ENCODE assay signal across 7 mouse cellular contexts in the genomic region with DNA sequence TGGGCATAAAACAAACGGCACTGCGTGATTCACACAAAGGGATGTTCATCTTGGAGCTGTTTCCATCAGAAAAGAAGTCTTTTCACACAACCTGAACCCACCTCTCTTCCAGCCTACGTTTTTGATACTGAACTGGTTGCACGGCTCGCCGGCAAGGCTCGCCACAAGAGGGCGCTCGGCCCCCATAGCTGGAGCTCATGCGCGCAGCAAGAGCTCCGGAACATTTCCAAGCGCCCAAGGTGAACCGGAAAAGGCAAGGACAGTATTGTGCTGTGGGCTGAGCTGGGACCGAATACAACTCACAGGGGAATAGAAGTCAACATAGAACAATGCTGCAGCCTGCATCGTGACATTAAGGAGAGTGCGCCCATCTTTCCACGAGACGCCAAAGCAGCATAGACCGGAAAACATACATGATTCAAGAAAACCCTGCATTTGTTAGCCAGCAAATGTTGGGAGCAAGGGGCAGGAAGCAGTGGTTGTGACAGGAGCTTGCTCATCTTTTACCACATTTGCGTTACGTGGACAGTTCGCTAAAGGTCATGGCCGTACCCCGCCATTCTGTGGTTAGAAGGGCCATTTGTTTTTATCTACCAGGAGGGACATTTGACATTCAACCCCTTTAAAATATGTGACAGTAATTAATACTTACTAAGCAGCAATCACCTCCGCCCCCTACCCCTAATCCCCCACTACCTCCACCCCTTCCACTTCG. TPM values are rescaled to one million over a fixed set of nuclear protein-coding genes. Genes with fewer than 3 reads are reported as not detected.
DNase-seq lines count a peak whose midpoint lies in the region; ATAC-seq lines count a peak whose summit lies in the region.

No protein-coding gene starts in this region.

- 8% methylated on average over 27 of the region's 27 CpGs for WGBS in embryonic facial prominence, embryonic 13.5 days
- 6% methylated on average over 27 of the region's 27 CpGs for whole genome bisulfite sequencing in limb, embryonic 12.5 days
- WGBS in midbrain, embryonic 15.5 days, result 8% methylated on average over 27 of the region's 27 CpGs

- H3K27ac ChIP-seq in embryonic facial prominence, embryonic 13.5 days, result no peak overlapping the region
- H3K27ac ChIP-seq in limb, embryonic 12.5 days, result no peak overlapping the region
- H3K27ac ChIP-seq in midbrain, embryonic 15.5 days, result no peak overlapping the region

- H3K9me3 ChIP-seq in embryonic facial prominence, embryonic 13.5 days, result no peaks in the 10 kb centered on the region
- H3K9me3 ChIP-seq in limb, embryonic 12.5 days, result no peaks in the 10 kb centered on the region
- no peaks in the 10 kb centered on the region for H3K9me3 ChIP-seq in midbrain, embryonic 15.5 days

- H3K4me3 ChIP-seq in embryonic facial prominence, embryonic 13.5 days, result peak overlapping the region; percentile 36
- H3K4me3 ChIP-seq in limb, embryonic 12.5 days (replicated peaks), result peak overlapping the region; percentile 30
- peak overlapping the region; percentile 16 for H3K4me3 ChIP-seq in midbrain, embryonic 15.5 days

- 0 out of 2 replicates have a peak, but pooled peaks have one; percentile 52 for ATAC-seq in embryonic facial prominence, embryonic 13.5 days (ENCODE audit: insufficient number of reproducible peaks, insufficient read depth, low FRiP score, low TSS enrichment, low read depth)
- ATAC-seq in limb, embryonic 12.5 days (ENCODE audit: insufficient number of reproducible peaks, insufficient read depth, low FRiP score, low TSS enrichment, low read depth), result no peak
- ATAC-seq in midbrain, embryonic 15.5 days (replicated peaks), result peak; percentile 83; the same call in 1 of the 2 replicates

- no peaks in the 10 kb centered on the region; the same call in 1 of the 2 replicates for H3K27me3 ChIP-seq in embryonic facial prominence, embryonic 13.5 days
- H3K27me3 ChIP-seq in limb, embryonic 12.5 days, result peaks cover 2% of the 10 kb centered on the region; the same call in 1 of the 2 replicates
- no peaks in the 10 kb centered on the region for H3K27me3 ChIP-seq in midbrain, embryonic 15.5 days (replicated peaks)

- H3K4me2 ChIP-seq in embryonic facial prominence, embryonic 13.5 days, result peak overlapping the region; percentile 66
- H3K4me2 ChIP-seq in limb, embryonic 12.5 days, result peak overlapping the region; percentile 62
- H3K4me2 ChIP-seq in midbrain, embryonic 15.5 days, result peak overlapping the region; percentile 46

- H3K36me3 ChIP-seq in embryonic facial prominence, embryonic 13.5 days, result no peaks in the 10 kb centered on the region
- no peaks in the 10 kb centered on the region for H3K36me3 ChIP-seq in limb, embryonic 12.5 days
- no peaks in the 10 kb centered on the region for H3K36me3 ChIP-seq in midbrain, embryonic 15.5 days (replicated peaks)

- H3K9ac ChIP-seq in embryonic facial prominence, embryonic 13.5 days, result peak overlapping the region; percentile 58
- H3K9ac ChIP-seq in limb, embryonic 12.5 days (replicated peaks), result peak overlapping the region; percentile 48
- H3K9ac ChIP-seq in midbrain, embryonic 15.5 days, result no peak overlapping the region; the same call in 1 of the 2 replicates

- DNase-seq in adrenal gland, postnatal 4 days (ENCODE audit: low spot score in 2 of 2), result peak; percentile 85 to 88
- peak; percentile 79 for DNase-seq in heart, adult 8-10 months (ENCODE audit: low spot score)
- peak; percentile 74 to 88 for DNase-seq in kidney, adult 8-10 months
- DNase-seq in spleen, postnatal 36 days (ENCODE audit: low spot score in 2 of 2), result peak; percentile 42 to 46

- H3K4me1 ChIP-seq in embryonic facial prominence, embryonic 13.5 days, result 0 out of 2 replicates have a peak, but pooled peaks cover 3% of the 10 kb centered on the region
- H3K4me1 ChIP-seq in limb, embryonic 12.5 days (replicated peaks), result no peaks in the 10 kb centered on the region
- H3K4me1 ChIP-seq in midbrain, embryonic 15.5 days, result peaks cover 4% of the 10 kb centered on the region

RNA-seq across cellular contexts. Expression of a gene that starts 53.3 kb away (rescaled TPM):
- under 1 TPM in 1 of 2 experiments, not detected in 1; 0.28 TPM for total RNA-seq in adrenal gland, postnatal 4 days (2021)
- 0.65 and 0.89 TPM in 2 replicates for polyA plus RNA-seq in embryonic facial prominence, embryonic 13.5 days (2015; fragmentation: Nextera tagmentation; extraction: Ambion mirVana)
- total RNA-seq in heart, adult 8-10 months (2022), result not detected
- not detected in 2 replicates for polyA plus RNA-seq in limb, embryonic 12.5 days (2016; fragmentation: Nextera tagmentation; extraction: Ambion mirVana)
- 2.7 and 3.1 TPM in 2 replicates for polyA plus RNA-seq in midbrain, embryonic 15.5 days (2015; fragmentation: Nextera tagmentation; extraction: Ambion mirVana)
